Mouse (Mus musculus) stomach, postnatal 0 days (tissue): ENCODE measurements around the gene Peg10.

Experiments
- CTCF ChIP-seq: IDR thresholded peaks from 2 replicates; pipeline ENCODE4 v1.5.1; 2016; ENCODE audit warnings: antibody characterized with exemption, low read depth, mild to moderate bottlenecking, moderate library complexity
- EP300 ChIP-seq: optimal IDR thresholded peaks from 2 replicates; pipeline ENCODE3; 2016; ENCODE audit warnings: antibody characterized with exemption

GRCm38 (mm10) chr6:4746696-4747439, at the start of gene Peg10, which contains the start of gene Sgce:
- no peak for TF ChIP-seq EP300
- peak; percentile 70 for TF ChIP-seq CTCF
